Mouse (Mus musculus) limb, embryonic 12.5 days (tissue): ENCODE measurements at regions not wholly inside any gene's neighbourhood (a gene's known extent, or its start where the extent isn't known, plus 50 kb on each side); places are given as distances from the start of the nearest gene placed in this dataset.

ENCODE experiments used
- ATAC-seq: fragments of 200-750 bp; cut with Nextera tagmentation; 2 replicates; pipeline ENCODE4 v1.8.0; 2017; ENCODE audit warnings: low read depth, moderate TSS enrichment; ENCODE audit not compliant: insufficient number of reproducible peaks, insufficient read depth, low FRiP score, low TSS enrichment
- H3K27ac ChIP-seq: fragments of 300-500 bp; sonication (generic); 2 replicates; pipeline ENCODE4 v1.5.1; 2016; ENCODE audit warnings: mild to moderate bottlenecking, moderate library complexity
- H3K27me3 ChIP-seq: fragments of 300-500 bp; sonication (generic); 2 replicates; pipeline ENCODE4 v1.6.1; 2016; ENCODE audit warnings: mild to moderate bottlenecking, moderate library complexity
- H3K36me3 ChIP-seq: fragments of 300-500 bp; sonication (generic); 2 replicates; pipeline ENCODE4 v1.6.1; 2016; ENCODE audit warnings: mild to moderate bottlenecking, moderate library complexity
- H3K4me1 ChIP-seq: fragments of 300-500 bp; sonication (generic); replicated peaks from 2 replicates; pipeline ENCODE4 v1.6.1; 2016
- H3K4me2 ChIP-seq: fragments of 300-500 bp; sonication (generic); 2 replicates; pipeline ENCODE4 v1.6.1; 2016; ENCODE audit warnings: mild to moderate bottlenecking, moderate library complexity
- H3K4me3 ChIP-seq: fragments of 300-500 bp; sonication (generic); replicated peaks from 2 replicates; pipeline ENCODE4 v1.5.1; 2016; ENCODE audit warnings: mild to moderate bottlenecking
- H3K9ac ChIP-seq: fragments of 300-500 bp; sonication (generic); replicated peaks from 2 replicates; pipeline ENCODE4 v1.6.1; 2016; ENCODE audit warnings: mild to moderate bottlenecking, moderate library complexity
- H3K9me3 ChIP-seq: fragments of 300-500 bp; sonication (generic); 2 replicates; pipeline ENCODE4 v1.6.1; 2016; ENCODE audit warnings: mild to moderate bottlenecking, moderate library complexity
- WGBS: fragments of 180-500 bp; shearing (Covaris S2); methylation state at CpG from one replicate; pipeline ENCODE4 v1.1.7; 2016; 5-methylcytosine and 5-hydroxymethylcytosine counted together

DNA sequence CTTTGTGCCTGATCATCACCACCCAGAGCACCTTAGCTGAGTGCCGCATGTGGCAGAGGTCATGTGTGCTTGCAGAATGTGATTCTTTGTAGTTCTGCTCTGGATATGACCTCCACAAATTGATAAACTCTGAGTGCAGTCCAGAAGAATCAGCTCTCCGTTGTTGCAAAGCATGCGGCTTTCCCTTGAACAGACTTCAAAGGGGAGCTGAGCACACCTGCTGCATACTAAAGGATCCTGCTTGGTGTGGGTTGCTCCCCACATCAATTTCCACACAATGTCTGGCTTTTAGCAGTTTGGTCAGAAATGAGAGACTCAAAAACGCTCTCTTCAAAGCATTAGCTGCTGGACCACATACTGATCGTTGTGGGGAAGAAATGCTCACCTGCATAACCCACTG is 806.5 kb upstream of the Chrm3 start:
- Histone ChIP-seq H3K9ac (no peak overlapping the region), H3K9me3 (no peaks in the 10 kb centered on the region), H3K27ac (no peak overlapping the region), H3K4me1 (no peaks in the 10 kb centered on the region), H3K36me3 (no peaks in the 10 kb centered on the region), H3K4me3 (no peak overlapping the region), H3K27me3 (no peaks in the 10 kb centered on the region), H3K4me2 (no peak overlapping the region)
- no peak for ATAC-seq
- 59% methylated on average over 5 of the region's 5 CpGs for WGBS

GRCm38 (mm10) chr13:11164130-11164529 is 803.5 kb upstream of the Chrm3 start:
- ATAC-seq, result no peak
- Histone ChIP-seq H3K27me3 (no peaks in the 10 kb centered on the region), H3K4me2 (no peak overlapping the region), H3K4me1 (no peaks in the 10 kb centered on the region), H3K9ac (no peak overlapping the region), H3K9me3 (no peaks in the 10 kb centered on the region), H3K36me3 (no peaks in the 10 kb centered on the region), H3K27ac (no peak overlapping the region), H3K4me3 (no peak overlapping the region)
- 73% methylated on average over 3 of the region's 3 CpGs for WGBS

DNA sequence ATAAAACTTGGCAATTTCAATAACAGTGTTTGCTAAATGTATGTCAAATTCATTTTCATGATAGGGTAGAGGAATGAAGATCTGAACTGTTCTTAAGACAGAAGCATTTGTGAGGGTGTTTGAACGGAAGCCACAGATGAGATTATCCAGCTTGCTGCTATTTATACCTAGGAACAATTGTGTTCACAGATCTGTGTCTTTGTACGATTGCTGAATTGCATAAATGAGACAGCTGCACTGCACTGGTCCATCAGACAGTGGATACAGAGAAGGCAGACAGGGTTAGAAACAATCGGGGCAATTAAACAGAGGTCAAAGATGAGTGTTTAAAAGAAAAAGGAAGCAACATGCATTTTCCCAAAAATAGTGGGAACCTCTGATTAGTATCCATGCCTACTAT is 786.6 kb upstream of the Chrm3 start:
- no peaks in the 10 kb centered on the region for H3K9me3 ChIP-seq
- no peaks in the 10 kb centered on the region for H3K36me3 ChIP-seq
- no peak overlapping the region for H3K27ac ChIP-seq
- H3K4me2 ChIP-seq, result no peak overlapping the region
- no peak for ATAC-seq
- no peaks in the 10 kb centered on the region for H3K4me1 ChIP-seq
- H3K9ac ChIP-seq, result no peak overlapping the region
- H3K4me3 ChIP-seq, result no peak overlapping the region
- no peaks in the 10 kb centered on the region for H3K27me3 ChIP-seq
- WGBS, result 87% methylated on average over 3 of the region's 3 CpGs

GRCm38 (mm10) chr13:11107693-11108092 is 747.0 kb upstream of the Chrm3 start:
- no peak overlapping the region for H3K9ac ChIP-seq
- no peaks in the 10 kb centered on the region for H3K27me3 ChIP-seq
- 89% methylated on average over 2 of the region's 2 CpGs for WGBS
- no peak overlapping the region for H3K27ac ChIP-seq
- no peak overlapping the region for H3K4me2 ChIP-seq
- no peaks in the 10 kb centered on the region for H3K36me3 ChIP-seq
- no peaks in the 10 kb centered on the region for H3K4me1 ChIP-seq
- no peak overlapping the region for H3K4me3 ChIP-seq
- no peaks in the 10 kb centered on the region for H3K9me3 ChIP-seq
- no peak for ATAC-seq

GRCm38 (mm10) chr13:11106426-11106825 is 745.8 kb upstream of the Chrm3 start:
- Histone ChIP-seq H3K4me1 (no peaks in the 10 kb centered on the region), H3K9ac (no peak overlapping the region), H3K27ac (no peak overlapping the region), H3K4me3 (no peak overlapping the region), H3K9me3 (no peaks in the 10 kb centered on the region), H3K4me2 (no peak overlapping the region), H3K36me3 (no peaks in the 10 kb centered on the region), H3K27me3 (no peaks in the 10 kb centered on the region)
- no peak for ATAC-seq
- 87% methylated on average over 4 of the region's 4 CpGs for WGBS

DNA sequence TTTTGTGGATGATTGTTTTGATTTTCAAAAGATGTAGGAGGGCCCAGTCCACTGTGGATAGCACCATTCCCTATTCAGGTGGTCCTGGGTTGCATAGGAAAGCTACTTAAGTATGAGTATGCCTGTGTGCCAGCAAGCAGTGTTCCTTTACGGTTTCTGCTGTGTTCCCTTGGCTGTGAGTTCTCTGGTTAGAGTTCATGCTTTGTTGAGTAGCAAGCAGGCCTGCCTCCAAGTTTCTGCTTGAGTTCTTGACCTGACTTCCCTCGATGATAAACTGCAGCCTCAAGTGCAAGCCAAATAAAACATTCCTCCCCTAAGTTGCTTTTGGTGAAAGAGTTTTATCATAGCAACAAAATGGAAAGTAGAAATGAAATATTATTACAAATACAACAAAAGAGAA is 744.9 kb upstream of the Chrm3 start:
- Histone ChIP-seq H3K4me2 (no peak overlapping the region), H3K9ac (no peak overlapping the region), H3K9me3 (no peaks in the 10 kb centered on the region), H3K4me3 (no peak overlapping the region), H3K27ac (no peak overlapping the region), H3K36me3 (no peaks in the 10 kb centered on the region), H3K4me1 (no peaks in the 10 kb centered on the region), H3K27me3 (no peaks in the 10 kb centered on the region)
- ATAC-seq, result no peak
- 76% methylated on average over 2 of the region's 2 CpGs for WGBS

DNA sequence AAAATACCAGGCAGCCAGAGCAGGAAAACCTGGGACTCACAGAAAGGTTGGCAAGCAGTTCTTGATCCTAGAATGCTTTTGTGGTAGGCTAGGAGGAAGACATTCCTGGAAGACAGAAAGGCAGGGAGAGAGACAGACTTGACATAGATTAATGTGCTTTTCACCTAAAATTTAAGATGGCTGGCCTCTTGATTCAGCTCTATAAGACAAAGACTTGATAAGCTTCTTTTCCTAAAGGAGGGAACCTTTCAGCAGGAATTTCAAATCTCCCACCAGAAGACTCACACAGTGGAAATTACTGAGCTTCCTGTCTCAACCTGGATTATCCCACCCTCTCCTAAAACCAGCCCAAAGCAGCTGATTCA is 738.9 kb upstream of the Chrm3 start:
- 0 out of 2 replicates have a peak, but pooled peaks cover 4% of the 10 kb centered on the region for H3K27me3 ChIP-seq
- H3K4me1 ChIP-seq, result peaks cover 12% of the 10 kb centered on the region
- H3K27ac ChIP-seq, result no peak overlapping the region
- H3K4me3 ChIP-seq, result no peak overlapping the region
- no peaks in the 10 kb centered on the region for H3K9me3 ChIP-seq
- ATAC-seq, result no peak
- H3K9ac ChIP-seq, result no peak overlapping the region
- H3K4me2 ChIP-seq, result no peak overlapping the region
- H3K36me3 ChIP-seq, result no peaks in the 10 kb centered on the region

- Histone ChIP-seq H3K4me1 (peaks cover 12% of the 10 kb centered on the region), H3K27ac (no peak overlapping the region), H3K9me3 (no peaks in the 10 kb centered on the region), H3K27me3 (0 out of 2 replicates have a peak, but pooled peaks cover 4% of the 10 kb centered on the region), H3K36me3 (no peaks in the 10 kb centered on the region), H3K9ac (no peak overlapping the region), H3K4me3 (no peak overlapping the region), H3K4me2 (no peak overlapping the region)
- 4% methylated on average over 4 of the region's 4 CpGs for WGBS
- peak; percentile 84 for ATAC-seq
Observed at GRCm38 (mm10) chr13:11098899-11099585, 738.4 kb upstream of the Chrm3 start.

DNA sequence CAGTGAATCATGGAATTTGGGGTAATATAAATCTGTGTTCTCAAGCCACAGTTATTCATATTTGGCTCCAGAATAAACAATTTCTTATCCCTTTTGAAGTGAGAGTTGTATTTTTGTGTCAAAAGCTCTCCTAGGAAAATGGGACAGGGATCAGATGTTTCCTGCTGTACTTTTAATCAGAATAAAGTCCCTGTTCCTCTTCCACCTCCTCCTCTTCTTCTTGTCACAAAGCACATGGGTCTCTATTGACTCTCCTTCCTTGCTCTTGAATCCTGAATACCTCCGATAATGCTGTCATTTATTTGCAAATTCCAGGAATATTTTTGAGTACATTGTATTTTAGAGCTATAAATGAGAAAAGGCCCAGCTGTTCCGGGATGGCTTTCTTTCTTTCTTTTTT is 732.3 kb upstream of the Chrm3 start:
- H3K9me3 ChIP-seq, result peaks cover 7% of the 10 kb centered on the region; the same call in 1 of the 2 replicates
- H3K27me3 ChIP-seq, result 0 out of 2 replicates have a peak, but pooled peaks cover 4% of the 10 kb centered on the region
- no peak overlapping the region for H3K27ac ChIP-seq
- WGBS, result 73% methylated on average over 2 of the region's 2 CpGs
- no peak overlapping the region for H3K4me3 ChIP-seq
- no peak overlapping the region for H3K9ac ChIP-seq
- H3K4me1 ChIP-seq, result no peaks in the 10 kb centered on the region
- ATAC-seq, result no peak
- H3K36me3 ChIP-seq, result no peaks in the 10 kb centered on the region
- H3K4me2 ChIP-seq, result no peak overlapping the region
